Mouse (Mus musculus): ENCODE measurements at regions not wholly inside any gene's neighbourhood (a gene's known extent, or its start where the extent isn't known, plus 50 kb on each side); places are given as distances from the start of the nearest gene placed in this dataset.

- no peak for TF ChIP-seq POLR2A (IDR thresholded peaks at IDR 0.05; ENCODE audit: control insufficient read depth, low read depth, low read length)
- TF ChIP-seq CTCF (IDR thresholded peaks at IDR 0.05; ENCODE audit: control insufficient read depth, insufficient read depth, insufficient replicate concordance, low read depth, low read length): no peak
Observed at GRCm38 (mm10) chr16:12726043-12726442, 383.4 kb upstream of the Ercc4 start.
